Mouse (Mus musculus): ENCODE measurements around the gene Acot11.

Acot11 gene

GRCm38 (mm10) chr4:106804910-106805274 is at the start of gene Acot11:
Gene Acot11, minus strand, starts transcription at chr4:106804998.
- DNase-seq = no peak

- DNase-seq = peak; percentile 55 to 58
These were observed 43.7 kb upstream of the Acot11 start for GRCm38 (mm10) chr4:106848290-106849092.

- peak in 1 of 2 experiments; percentile 27 for DNase-seq
These were observed 42.9 kb upstream of the Acot11 start for GRCm38 (mm10) chr4:106847591-106848289.

- no peak for DNase-seq
These were observed 37.8 kb upstream of the Acot11 start for GRCm38 (mm10) chr4:106842561-106842960.

GRCm38 (mm10) chr4:106841856-106842255 is 37.1 kb upstream of the Acot11 start:
- no peak for DNase-seq

- DNase-seq = no peak
These were observed 36.5 kb upstream of the Acot11 start for GRCm38 (mm10) chr4:106841303-106841702.

GRCm38 (mm10) chr4:106840651-106841145 is 35.9 kb upstream of the Acot11 start:
- DNase-seq = no peak

- peak; percentile 84 to 94 for DNase-seq
These were observed 35.3 kb upstream of the Acot11 start for GRCm38 (mm10) chr4:106839964-106840611.

- DNase-seq = peak; percentile 42 to 68
These were observed 34.5 kb upstream of the Acot11 start for GRCm38 (mm10) chr4:106839254-106839834.

GRCm38 (mm10) chr4:106838548-106839253 is 33.9 kb upstream of the Acot11 start:
- peak; percentile 96 to 99 for DNase-seq

- DNase-seq = peak; percentile 39 to 58
These were observed 33.2 kb upstream of the Acot11 start for GRCm38 (mm10) chr4:106837964-106838363.

- DNase-seq = no peak
These were observed 32.6 kb upstream of the Acot11 start for GRCm38 (mm10) chr4:106837425-106837824.

GRCm38 (mm10) chr4:106830545-106831112 is 25.8 kb upstream of the Acot11 start:
- no peak for DNase-seq

- DNase-seq = peak; percentile 35 to 53
These were observed 23.1 kb upstream of the Acot11 start for GRCm38 (mm10) chr4:106827738-106828361.

- no peak for DNase-seq
These were observed 20.4 kb upstream of the Acot11 start for GRCm38 (mm10) chr4:106825229-106825628.

- DNase-seq = no peak
These were observed 14.6 kb upstream of the Acot11 start for GRCm38 (mm10) chr4:106819404-106819803.

GRCm38 (mm10) chr4:106818332-106818731 is 13.5 kb upstream of the Acot11 start:
- no peak for DNase-seq

GRCm38 (mm10) chr4:106817017-106817416 is 12.2 kb upstream of the Acot11 start:
- no peak for DNase-seq

- no peak for DNase-seq
These were observed 10.9 kb upstream of the Acot11 start for GRCm38 (mm10) chr4:106815396-106816324.

GRCm38 (mm10) chr4:106811162-106811561 is 6.4 kb upstream of the Acot11 start:
- DNase-seq = no peak
